Comparison of ENCODE assay signal across 27 mouse cellular contexts in genomic region chr8:3664405-3664804, GRCm38 (mm10). TPM values are rescaled to one million over a fixed set of nuclear protein-coding genes. Genes with fewer than 3 reads are reported as not detected.
A peak's percentile ranks its signal among the peaks of the same experiment; 100 is the strongest.
DNase-seq lines count a peak whose midpoint lies in the region; ATAC-seq and TF ChIP-seq lines count a peak whose summit lies in the region.
"Had no signal": no experiment of that assay in that cellular context is flagged by ENCODE, and none has a peak within 500 bp of the region (broad histone marks: within the 10 kb centered on the region; RNA-seq: fewer than 3 reads in every experiment).

No protein-coding gene starts in this region.

- peak; percentile 54; the same call in 1 of the 2 replicates for TF ChIP-seq EP300 in liver, postnatal 0 days (IDR thresholded peaks at IDR 0.05; ENCODE audit: low read depth)

- H3K4me1 ChIP-seq in lung, adult 2 months (ENCODE audit: control insufficient read depth, insufficient read depth, low read length) = no peaks in the 10 kb centered on the region
- H3K4me1 ChIP-seq in bone marrow macrophage, adult 2 months (ENCODE audit: control insufficient read depth, insufficient read depth, low read length) = peaks cover 38% of the 10 kb centered on the region
- H3K4me1 ChIP-seq in liver, postnatal 0 days (ENCODE audit: insufficient read depth) = no peaks in the 10 kb centered on the region
- no peaks in the 10 kb centered on the region for H3K4me1 ChIP-seq in kidney, adult 2 months (ENCODE audit: control insufficient read depth, insufficient read depth, low read length)
- H3K4me1 ChIP-seq: forebrain, embryonic 10.5 days; heart, embryonic 12.5 days; kidney, embryonic 15.5 days; lung, embryonic 15.5 days; neural tube, embryonic 12.5 days had no signal

- H3K27me3 ChIP-seq in liver, postnatal 0 days (ENCODE audit: insufficient read depth, low read length) = no peaks in the 10 kb centered on the region
- no peaks in the 10 kb centered on the region for H3K27me3 ChIP-seq in kidney, adult 2 months (replicated peaks; ENCODE audit: control insufficient read depth, insufficient read depth, low read length)
- H3K27me3 ChIP-seq: kidney, embryonic 15.5 days; lung, embryonic 15.5 days; neural tube, embryonic 12.5 days; Patski had no signal

- TF ChIP-seq POLR2A in lung, adult 2 months (IDR thresholded peaks at IDR 0.05; ENCODE audit: borderline replicate concordance, extremely low read depth, low read depth, low read length) = no peak
- TF ChIP-seq POLR2A in bone marrow macrophage, adult 2 months (IDR thresholded peaks at IDR 0.05; ENCODE audit: borderline replicate concordance, low read depth, low read length) = no peak
- no peak for TF ChIP-seq POLR2A in kidney, adult 2 months (IDR thresholded peaks at IDR 0.05; ENCODE audit: low read depth, low read length)

- H3K36me3 ChIP-seq in liver, postnatal 0 days (replicated peaks; ENCODE audit: insufficient read depth, low read length) = no peaks in the 10 kb centered on the region
- no peaks in the 10 kb centered on the region for H3K36me3 ChIP-seq in kidney, adult 2 months (ENCODE audit: control insufficient read depth, insufficient read depth, low read length)
- H3K36me3 ChIP-seq: forebrain, embryonic 10.5 days; heart, embryonic 12.5 days; kidney, embryonic 15.5 days; lung, embryonic 15.5 days; neural tube, embryonic 12.5 days had no signal

- no peak overlapping the region for H3K9ac ChIP-seq in liver, postnatal 0 days (replicated peaks)
- H3K9ac ChIP-seq: forebrain, postnatal 0 days; heart, embryonic 12.5 days; kidney, embryonic 15.5 days; lung, embryonic 15.5 days; neural tube, embryonic 12.5 days had no signal

- peak overlapping the region; percentile 71 for H3K27ac ChIP-seq in bone marrow macrophage, adult 2 months (ENCODE audit: insufficient read depth, low read depth, low read length)
- H3K27ac ChIP-seq in liver, postnatal 0 days (ENCODE audit: low read depth) = peak overlapping the region; percentile 82
- no peak overlapping the region for H3K27ac ChIP-seq in kidney, adult 2 months (ENCODE audit: insufficient read depth, low read depth, low read length)
- H3K27ac ChIP-seq: forebrain, embryonic 10.5 days; kidney, embryonic 15.5 days; lung, embryonic 15.5 days; neural tube, embryonic 12.5 days had no signal

- peak overlapping the region; percentile 32; the same call in 1 of the 2 replicates for H3K4me2 ChIP-seq in liver, postnatal 0 days (ENCODE audit: low read depth, low read length)
- H3K4me2 ChIP-seq: heart, embryonic 12.5 days; kidney, embryonic 15.5 days; lung, embryonic 15.5 days; midbrain, embryonic 11.5 days; neural tube, embryonic 12.5 days had no signal

- no peaks in the 10 kb centered on the region for H3K9me3 ChIP-seq in liver, postnatal 0 days (ENCODE audit: low read length)
- H3K9me3 ChIP-seq: forebrain, embryonic 10.5 days; heart, embryonic 12.5 days; kidney, embryonic 15.5 days; lung, embryonic 15.5 days; neural tube, embryonic 12.5 days had no signal

- no peak overlapping the region for H3K4me3 ChIP-seq in lung, adult 2 months (replicated peaks; ENCODE audit: extremely low read depth, low read depth, low read length)
- H3K4me3 ChIP-seq in bone marrow macrophage, adult 2 months (ENCODE audit: insufficient read depth, low read length) = no peak overlapping the region
- H3K4me3 ChIP-seq in liver, postnatal 0 days (ENCODE audit: low read depth, low read length) = no peak overlapping the region
- no peak overlapping the region for H3K4me3 ChIP-seq in kidney, adult 2 months (ENCODE audit: insufficient read depth, low read depth, low read length)
- H3K4me3 ChIP-seq: forebrain, embryonic 10.5 days; heart, embryonic 12.5 days; kidney, embryonic 15.5 days; lung, embryonic 15.5 days; neural tube, embryonic 12.5 days had no signal

- TF ChIP-seq CTCF in lung, adult 2 months (IDR thresholded peaks at IDR 0.05; ENCODE audit: insufficient read depth, low read length) = no peak
- TF ChIP-seq CTCF in bone marrow macrophage, adult 2 months (IDR thresholded peaks at IDR 0.05; ENCODE audit: low read depth, low read length) = no peak
- TF ChIP-seq CTCF in liver, postnatal 0 days (IDR thresholded peaks at IDR 0.05; ENCODE audit: low read depth) = no peak
- TF ChIP-seq CTCF in kidney, adult 2 months (conservative IDR thresholded peaks at IDR 0.05; ENCODE audit: insufficient read depth, insufficient read length, low read depth, low read length) = no peak

- peak; percentile 42 for DNase-seq in lung, postnatal 25 days (ENCODE audit: low spot score)
- DNase-seq in lung, adult 2 months = no peak
- peak; percentile 24 for DNase-seq in liver, postnatal 0 days
- no peak for DNase-seq in frontal cortex, postnatal 25 days (ENCODE audit: low spot score in 2 of 2)
- no peak for DNase-seq in kidney, adult 2 months
- DNase-seq in ovary, postnatal 36 days (ENCODE audit: low spot score) = no peak
- DNase-seq: adrenal gland, postnatal 14 days; cerebellum, adult 2 months; cerebellum, postnatal 36 days; forebrain, postnatal 0 days; heart, postnatal 14 days; thymus, postnatal 25 days had no signal

- 47% methylated on average over 5 of the region's 5 CpGs for WGBS in lung, adult 2 months
- WGBS in liver, postnatal 0 days (ENCODE audit: insufficient replicate concordance) = 36% methylated on average over 5 of the region's 5 CpGs
- 58% methylated on average over 5 of the region's 5 CpGs for WGBS in kidney, adult 2 months

- ATAC-seq in liver, postnatal 0 days = peak; percentile 76
- ATAC-seq in neutrophil, adult 5-6 weeks (ENCODE audit: extremely low read depth, insufficient number of reproducible peaks, low FRiP score, poor library complexity, severe bottlenecking) = peak; percentile 88
- ATAC-seq: forebrain, postnatal 0 days; hindbrain, embryonic 16.5 days; intestine, embryonic 16.5 days; Patski had no signal

RNA-seq across cellular contexts. Expression of gene Mcemp1, which starts 1.1 kb away (rescaled TPM):
- 8.2 and 10.0 TPM in 2 replicates for polyA plus RNA-seq in lung, adult 2 months (2012; rRNA removed)
- polyA plus RNA-seq in bone marrow macrophage, adult 2 months (2012; ENCODE audit: insufficient read depth, insufficient read length, missing spikeins) = 2.0 and 3.1 TPM in 2 replicates
- 11.9 and 12.8 TPM in 2 replicates for polyA plus RNA-seq in liver, postnatal 0 days (2015; fragmentation: Nextera tagmentation; extraction: Ambion mirVana)
- total RNA-seq in neutrophil, adult 5-6 weeks (2017) = 214 and 229 TPM in 2 replicates
- polyA plus RNA-seq in kidney, adult 2 months (2012; rRNA removed) = 0.10 and 0.53 TPM in 2 replicates
- total RNA-seq: gastrocnemius, adult 18-20 months had no signal
- polyA plus RNA-seq: C2C12; heart, embryonic 12.5 days; Patski had no signal

RNA-seq across cellular contexts. Expression of gene Fcor, which starts 7.8 kb away (rescaled TPM):
- 6.5 and 17.4 TPM in 2 replicates for polyA plus RNA-seq in lung, adult 2 months (2012; rRNA removed)
- 3.6 and 4.5 TPM in 2 replicates for polyA plus RNA-seq in bone marrow macrophage, adult 2 months (2012; ENCODE audit: insufficient read depth, insufficient read length, missing spikeins)
- polyA plus RNA-seq in liver, postnatal 0 days (2015; fragmentation: Nextera tagmentation; extraction: Ambion mirVana) = 2.7 and 3.4 TPM in 2 replicates
- not detected in 2 replicates for total RNA-seq in neutrophil, adult 5-6 weeks (2017)
- polyA plus RNA-seq in kidney, adult 2 months (2012; rRNA removed) = 15.1 and 15.5 TPM in 2 replicates

RNA-seq across cellular contexts. Expression of gene Retn, which starts 8.8 kb away (rescaled TPM):
- polyA plus RNA-seq in lung, adult 2 months (2012; rRNA removed) = 6.2 and 10.8 TPM in 2 replicates
- not detected in 2 replicates for polyA plus RNA-seq in bone marrow macrophage, adult 2 months (2012; ENCODE audit: insufficient read depth, insufficient read length, missing spikeins)
- polyA plus RNA-seq in liver, postnatal 0 days (2015; fragmentation: Nextera tagmentation; extraction: Ambion mirVana) = not detected in 2 replicates
- 16.1 and 19.3 TPM in 2 replicates for total RNA-seq in neutrophil, adult 5-6 weeks (2017)
- 47.2 and 76.9 TPM in 2 replicates for polyA plus RNA-seq in kidney, adult 2 months (2012; rRNA removed)
- polyA plus RNA-seq: C2C12; heart, embryonic 12.5 days; intestine, embryonic 16.5 days; limb, embryonic 11.5 days; lung, embryonic 15.5 days; neural tube, embryonic 12.5 days had no signal

RNA-seq across cellular contexts. Expression of gene Trappc5, which starts 11.7 kb away (rescaled TPM):
- polyA plus RNA-seq in lung, adult 2 months (2012; rRNA removed) = 28.5 and 28.7 TPM in 2 replicates
- polyA plus RNA-seq in bone marrow macrophage, adult 2 months (2012; ENCODE audit: insufficient read depth, insufficient read length, missing spikeins) = 14.2 and 14.3 TPM in 2 replicates
- 16.6 and 16.9 TPM in 2 replicates for polyA plus RNA-seq in liver, postnatal 0 days (2015; fragmentation: Nextera tagmentation; extraction: Ambion mirVana)
- total RNA-seq in neutrophil, adult 5-6 weeks (2017) = 41.5 and 45.5 TPM in 2 replicates
- 30.5 and 30.8 TPM in 2 replicates for polyA plus RNA-seq in kidney, adult 2 months (2012; rRNA removed)

RNA-seq across cellular contexts. Expression of gene Fcer2a, which starts 29.6 kb away (rescaled TPM):
- 2.7 and 12.5 TPM in 2 replicates for polyA plus RNA-seq in lung, adult 2 months (2012; rRNA removed)
- not detected in 2 replicates for polyA plus RNA-seq in bone marrow macrophage, adult 2 months (2012; ENCODE audit: insufficient read depth, insufficient read length, missing spikeins)
- polyA plus RNA-seq in liver, postnatal 0 days (2015; fragmentation: Nextera tagmentation; extraction: Ambion mirVana) = 0.05 and 0.06 TPM in 2 replicates
- 390 and 391 TPM in 2 replicates for total RNA-seq in neutrophil, adult 5-6 weeks (2017)
- polyA plus RNA-seq in kidney, adult 2 months (2012; rRNA removed) = 0.31 and 4.5 TPM in 2 replicates
- total RNA-seq: forebrain, postnatal 0 days; gastrocnemius, adult 18-20 months; layer of hippocampus, postnatal 10 days had no signal
- polyA plus RNA-seq: lung, embryonic 15.5 days had no signal

Comparison
In these comparisons a context has a peak if more than half of its experiments do, and no peak if none do; other contexts are left out.
1. DNase-seq: peak in lung, postnatal 25 days (single experiment) and liver, postnatal 0 days (single experiment); none in lung, adult 2 months (single experiment), frontal cortex, postnatal 25 days (0 of 2), kidney, adult 2 months (single experiment) and ovary, postnatal 36 days (single experiment).